Mouse (Mus musculus): ENCODE data around the gene Tas1r2. TPM values are rescaled to one million over a fixed set of nuclear protein-coding genes. Genes with fewer than 3 reads are reported as not detected.

Gene Tas1r2
- total RNA-seq, 2 experiments from 2014 or later = not detected

GRCm38 (mm10) chr4:139638356-139638755 lies 15.0 kb upstream of the Tas1r2 start:
- DNase-seq = no peak

- DNase-seq = no peak
These were observed 13.5 kb upstream of the Tas1r2 start for GRCm38 (mm10) chr4:139639801-139640200.

- no peak for DNase-seq
These were observed 13.0 kb upstream of the Tas1r2 start for GRCm38 (mm10) chr4:139640333-139640732.

GRCm38 (mm10) chr4:139640775-139641174 lies 12.6 kb upstream of the Tas1r2 start:
- no peak for DNase-seq

GRCm38 (mm10) chr4:139641829-139642425 lies 11.4 kb upstream of the Tas1r2 start:
- peak; percentile 55 for DNase-seq

GRCm38 (mm10) chr4:139643972-139644371 lies 9.4 kb upstream of the Tas1r2 start:
- DNase-seq = peak; percentile 91

GRCm38 (mm10) chr4:139646916-139647315 lies 6.4 kb upstream of the Tas1r2 start:
- DNase-seq = no peak

GRCm38 (mm10) chr4:139650086-139650743 lies 3.1 kb upstream of the Tas1r2 start:
- no peak for DNase-seq

GRCm38 (mm10) chr4:139650907-139651306 lies 2.4 kb upstream of the Tas1r2 start:
- DNase-seq = no peak

- no peak for DNase-seq
These were observed 8.6 kb downstream of the Tas1r2 start for GRCm38 (mm10) chr4:139661897-139662296.

- DNase-seq = no peak
These were observed 14.3 kb downstream of the Tas1r2 start for GRCm38 (mm10) chr4:139667632-139668031.

GRCm38 (mm10) chr4:139669847-139670246 lies 16.5 kb downstream of the Tas1r2 start:
- peak; percentile 72 for DNase-seq

- DNase-seq = no peak
These were observed 22.4 kb downstream of the Tas1r2 start for GRCm38 (mm10) chr4:139675696-139676095.

- DNase-seq = peak; percentile 76
These were observed 30.6 kb downstream of the Tas1r2 start for GRCm38 (mm10) chr4:139683728-139684638.

- DNase-seq = peak; percentile 83
These were observed 31.3 kb downstream of the Tas1r2 start for GRCm38 (mm10) chr4:139684639-139685017.

GRCm38 (mm10) chr4:139688058-139688457 lies 34.7 kb downstream of the Tas1r2 start:
- no peak for DNase-seq

GRCm38 (mm10) chr4:139689627-139690269 lies 36.4 kb downstream of the Tas1r2 start:
- peak; percentile 10 for DNase-seq

- DNase-seq = no peak
These were observed 40.0 kb downstream of the Tas1r2 start for GRCm38 (mm10) chr4:139693315-139693714.

- no peak for DNase-seq
These were observed 44.4 kb downstream of the Tas1r2 start for GRCm38 (mm10) chr4:139697755-139698154.

- no peak for DNase-seq
These were observed 45.3 kb downstream of the Tas1r2 start for GRCm38 (mm10) chr4:139698602-139699001.

GRCm38 (mm10) chr4:139702914-139703313 lies 49.6 kb downstream of the Tas1r2 start:
- no peak for DNase-seq

- no peak for DNase-seq
These were observed 50.1 kb downstream of the Tas1r2 start for GRCm38 (mm10) chr4:139703468-139703867.

- no peak for DNase-seq
These were observed 52.6 kb downstream of the Tas1r2 start for GRCm38 (mm10) chr4:139705986-139706385.

All from adrenal gland, postnatal 10 days (tissue).